Mouse (Mus musculus): Measurements from ENCODE around the gene Cd3d. TPM values are rescaled to one million over a fixed set of nuclear protein-coding genes. Genes with fewer than 3 reads are reported as not detected.

Cd3d gene
- total and polyA plus RNA-seq, 3 experiments = not detected

DNA sequence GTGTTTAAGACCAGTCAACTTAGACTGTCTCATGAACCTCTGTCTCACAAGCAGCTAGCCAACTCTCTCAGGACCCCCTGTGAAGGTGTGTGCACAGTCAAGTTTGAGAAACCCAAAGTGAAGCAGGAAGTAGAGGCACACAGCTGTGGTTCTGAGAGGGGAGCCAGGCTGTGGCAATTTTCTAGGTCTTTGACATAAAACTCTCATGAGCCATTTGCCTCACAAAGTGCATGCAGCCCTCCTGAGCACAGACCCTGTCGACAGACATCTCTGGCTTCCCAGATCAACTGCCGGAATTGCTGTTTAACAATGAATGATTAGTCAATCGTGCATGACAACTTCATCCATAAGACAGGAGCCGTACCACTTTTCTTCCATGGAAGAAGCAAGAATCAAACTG, 26.8 kb downstream of the Cd3d start:
- Histone ChIP-seq H3K27ac (ENCODE audit: control insufficient read depth, low read depth, low read length) (no peak overlapping the region), H3K36me3 (ENCODE audit: control insufficient read depth in 1 of 2, insufficient read depth in 2 of 2, low read length in 2 of 2) (peaks cover 0 to 4% of the 10 kb centered on the region in 2 experiments; a peak in 2 of 4 replicates), H3K9me3 (replicated peaks; ENCODE audit: insufficient read depth, low read length) (no peaks in the 10 kb centered on the region), H3K79me2 (ENCODE audit: control insufficient read depth, insufficient read depth, low read length, poor library complexity) (no peaks in the 10 kb centered on the region), H3K9ac (ENCODE audit: control insufficient read depth, low read depth, low read length, poor library complexity, severe bottlenecking) (no peak overlapping the region), H3K4me1 (ENCODE audit: control insufficient read depth in 1 of 2, insufficient read depth in 2 of 2, low read length in 2 of 2) (peaks cover 0 to 4% of the 10 kb centered on the region in 2 experiments; a peak in 1 of 4 replicates), H3K27me3 (ENCODE audit: control insufficient read depth in 1 of 2, insufficient read depth in 2 of 2, low read length in 2 of 2) (peaks cover 1 to 2% of the 10 kb centered on the region in 2 experiments; a peak in 2 of 4 replicates), H3K4me3 (ENCODE audit: control insufficient read depth in 1 of 2, insufficient read depth in 1 of 2, low read depth in 2 of 2, low read length in 2 of 2) (no peak overlapping the region)
- TF ChIP-seq KAT2A (conservative IDR thresholded peaks at IDR 0.05; ENCODE audit: low read depth, low read length) = no peak
- TF ChIP-seq NELFE (IDR thresholded peaks at IDR 0.05; ENCODE audit: low read depth, low read length) = no peak
- no peak for TF ChIP-seq TAL1 (IDR thresholded peaks at IDR 0.05; ENCODE audit: low read length)
- DNase-seq (ENCODE audit: low read depth, low spot score) = no peak

DNA sequence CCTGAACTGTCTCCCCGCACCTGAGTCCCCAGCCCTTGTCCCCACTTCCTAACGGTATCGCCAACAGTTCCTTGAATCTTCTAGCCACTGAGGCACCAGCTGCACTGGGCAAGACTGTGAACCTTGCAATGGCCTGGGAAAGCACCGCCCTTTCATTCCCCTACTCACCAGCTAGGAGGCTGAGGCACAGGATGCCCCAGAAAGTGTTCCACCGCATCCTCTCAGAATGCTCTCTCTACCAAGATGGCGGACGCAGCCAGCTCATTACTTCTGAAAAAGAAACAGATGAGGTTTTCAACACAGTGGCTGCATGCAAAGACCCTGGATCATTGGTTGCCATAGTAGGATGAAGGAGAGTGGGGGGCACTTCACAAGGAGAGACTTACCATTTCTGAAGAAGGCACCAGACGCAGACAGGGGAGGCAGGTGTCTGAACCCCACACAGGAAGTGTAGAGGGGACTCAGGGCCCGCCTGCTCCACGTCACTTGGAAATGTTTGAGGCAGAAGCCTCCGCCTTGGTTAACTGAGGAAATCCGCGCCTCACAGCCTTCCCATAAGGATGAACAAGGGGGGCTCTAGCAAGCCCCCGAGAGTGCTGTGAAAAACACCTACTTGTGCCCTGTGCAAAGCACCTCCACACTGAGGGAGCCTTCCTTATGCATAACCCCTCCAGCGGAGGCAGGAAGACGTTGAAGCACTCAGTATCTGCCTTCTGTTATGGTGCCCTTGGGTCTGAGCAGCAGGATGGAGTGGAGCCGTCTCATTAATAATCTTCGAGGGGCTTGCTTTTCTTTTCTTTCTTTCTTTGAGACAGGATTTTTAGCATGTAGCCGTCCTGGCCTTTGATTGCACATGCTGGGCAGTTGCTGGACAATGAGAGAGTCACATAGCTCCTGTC, 27.8 kb downstream of the Cd3d start, which contains the start of gene Cd3e:
Cd3e (minus strand) TSS at position 448 of the 899 bp plus-strand sequence.
- Histone ChIP-seq H3K36me3 (ENCODE audit: control insufficient read depth in 1 of 2, insufficient read depth in 2 of 2, low read length in 2 of 2) (peaks cover 0 to 4% of the 10 kb centered on the region in 2 experiments; a peak in 2 of 4 replicates), H3K27ac (ENCODE audit: control insufficient read depth, low read depth, low read length) (no peak within 1 kb of the TSS; the same call in 1 of the 2 replicates), H3K4me1 (ENCODE audit: control insufficient read depth in 1 of 2, insufficient read depth in 2 of 2, low read length in 2 of 2) (peaks cover 0 to 4% of the 10 kb centered on the region in 2 experiments; a peak in 1 of 4 replicates), H3K4me3 (ENCODE audit: control insufficient read depth in 1 of 2, insufficient read depth in 1 of 2, low read depth in 2 of 2, low read length in 2 of 2) (no peak within 1 kb of the TSS), H3K9ac (ENCODE audit: control insufficient read depth, low read depth, low read length, poor library complexity, severe bottlenecking) (no peak within 1 kb of the TSS), H3K27me3 (ENCODE audit: control insufficient read depth in 1 of 2, insufficient read depth in 2 of 2, low read length in 2 of 2) (no peaks in the 10 kb centered on the region), H3K79me2 (ENCODE audit: control insufficient read depth, insufficient read depth, low read length, poor library complexity) (no peaks in the 10 kb centered on the region), H3K9me3 (replicated peaks; ENCODE audit: insufficient read depth, low read length) (no peaks in the 10 kb centered on the region)
- TF ChIP-seq ETS1 (IDR thresholded peaks at IDR 0.05; ENCODE audit: low read depth, low read length) (no peak), TAL1 (IDR thresholded peaks at IDR 0.05; ENCODE audit: low read length) (no peak), MYB (IDR thresholded peaks at IDR 0.05; ENCODE audit: low read depth, low read length) (no peak), HCFC1 (IDR thresholded peaks at IDR 0.05; ENCODE audit: low read depth, low read length) (no peak), NELFE (IDR thresholded peaks at IDR 0.05; ENCODE audit: low read depth, low read length) (no peak), CHD1 (IDR thresholded peaks at IDR 0.05; ENCODE audit: low read depth, low read length) (no peak), TCF12 (IDR thresholded peaks at IDR 0.05; ENCODE audit: low read depth, low read length) (no peak), ZC3H11A (IDR thresholded peaks at IDR 0.05; ENCODE audit: low read depth, low read length) (no peak)
- DNase-seq (ENCODE audit: low read depth, low spot score) = no peak

DNA sequence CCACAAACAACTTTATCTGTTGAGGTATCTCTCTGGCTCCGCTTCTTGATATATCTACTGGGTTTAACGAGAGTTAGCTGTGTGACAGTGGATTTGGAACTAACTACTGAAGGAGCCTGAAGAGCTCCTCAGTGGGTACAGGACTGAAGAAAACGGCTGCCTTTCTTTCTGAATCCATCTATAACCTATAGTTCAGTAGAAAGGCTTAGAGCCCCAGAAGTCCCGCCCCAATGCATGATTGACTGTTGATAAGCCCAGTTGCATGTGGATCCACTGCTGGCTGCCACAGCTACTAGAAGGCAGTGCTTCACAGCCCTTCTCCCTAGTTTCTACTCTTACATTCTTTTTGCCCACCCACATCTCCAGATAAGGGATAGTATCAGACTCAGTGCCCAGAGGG, 28.9 kb downstream of the Cd3d start:
- Histone ChIP-seq H3K9me3 (replicated peaks; ENCODE audit: insufficient read depth, low read length) (no peaks in the 10 kb centered on the region), H3K79me2 (ENCODE audit: control insufficient read depth, insufficient read depth, low read length, poor library complexity) (no peaks in the 10 kb centered on the region), H3K36me3 (ENCODE audit: control insufficient read depth in 1 of 2, insufficient read depth in 2 of 2, low read length in 2 of 2) (peaks cover 0 to 4% of the 10 kb centered on the region in 2 experiments; a peak in 2 of 4 replicates), H3K27ac (ENCODE audit: control insufficient read depth, low read depth, low read length) (no peak overlapping the region; the same call in 1 of the 2 replicates), H3K4me1 (ENCODE audit: control insufficient read depth in 1 of 2, insufficient read depth in 2 of 2, low read length in 2 of 2) (peaks cover 0 to 4% of the 10 kb centered on the region in 2 experiments; a peak in 1 of 4 replicates), H3K27me3 (ENCODE audit: control insufficient read depth in 1 of 2, insufficient read depth in 2 of 2, low read length in 2 of 2) (no peaks in the 10 kb centered on the region), H3K4me3 (ENCODE audit: control insufficient read depth in 1 of 2, insufficient read depth in 1 of 2, low read depth in 2 of 2, low read length in 2 of 2) (no peak overlapping the region), H3K9ac (ENCODE audit: control insufficient read depth, low read depth, low read length, poor library complexity, severe bottlenecking) (no peak overlapping the region)
- TF ChIP-seq RAD21 (IDR thresholded peaks at IDR 0.05; ENCODE audit: low read depth, low read length) (no peak), HCFC1 (IDR thresholded peaks at IDR 0.05; ENCODE audit: low read depth, low read length) (no peak), BHLHE40 (IDR thresholded peaks at IDR 0.05; ENCODE audit: borderline replicate concordance, low read depth, low read length) (no peak), GABPA (IDR thresholded peaks at IDR 0.05; ENCODE audit: low read depth, low read length) (no peak), KAT2A (conservative IDR thresholded peaks at IDR 0.05; ENCODE audit: low read depth, low read length) (no peak), GATA1 (IDR thresholded peaks at IDR 0.05; ENCODE audit: low read depth, low read length) (peak; percentile 27; the same call in 1 of the 2 replicates), CHD1 (IDR thresholded peaks at IDR 0.05; ENCODE audit: low read depth, low read length) (no peak), POLR2AphosphoS5 (IDR thresholded peaks at IDR 0.05; ENCODE audit: borderline replicate concordance, low read depth, low read length) (no peak), SIN3A (IDR thresholded peaks at IDR 0.05; ENCODE audit: low read length) (no peak), MAZ (IDR thresholded peaks at IDR 0.05; ENCODE audit: low read depth, low read length) (0 out of 2 replicates have a peak, but pooled peaks have one; percentile 46), TAL1 (IDR thresholded peaks at IDR 0.05; ENCODE audit: low read length) (no peak), NRF1 (IDR thresholded peaks at IDR 0.05; ENCODE audit: insufficient read depth, low read depth, low read length, poor library complexity, severe bottlenecking) (no peak), CTCF (IDR thresholded peaks at IDR 0.05 in 2 of 3, conservative IDR thresholded peaks at IDR 0.05 in 1 of 3; ENCODE audit: control insufficient read depth in 1 of 3, insufficient read depth in 1 of 3, low read depth in 2 of 3, low read length in 3 of 3, poor library complexity in 1 of 3, severe bottlenecking in 1 of 3) (no peak), USF1 (IDR thresholded peaks at IDR 0.05; ENCODE audit: low read depth, low read length) (no peak)
- peak; percentile 62 for DNase-seq (ENCODE audit: low read depth, low spot score)

All from MEL (cell line).